Mouse (Mus musculus) ovary, postnatal 36 days (tissue): Measurements from ENCODE around the gene Cemip2.

Experiments used
- DNase-seq: peaks from one replicate; pipeline ENCODE4 v3.0.0; 2022; ENCODE audit warnings: low spot score, mixed read lengths

The Cemip2 gene

DNA sequence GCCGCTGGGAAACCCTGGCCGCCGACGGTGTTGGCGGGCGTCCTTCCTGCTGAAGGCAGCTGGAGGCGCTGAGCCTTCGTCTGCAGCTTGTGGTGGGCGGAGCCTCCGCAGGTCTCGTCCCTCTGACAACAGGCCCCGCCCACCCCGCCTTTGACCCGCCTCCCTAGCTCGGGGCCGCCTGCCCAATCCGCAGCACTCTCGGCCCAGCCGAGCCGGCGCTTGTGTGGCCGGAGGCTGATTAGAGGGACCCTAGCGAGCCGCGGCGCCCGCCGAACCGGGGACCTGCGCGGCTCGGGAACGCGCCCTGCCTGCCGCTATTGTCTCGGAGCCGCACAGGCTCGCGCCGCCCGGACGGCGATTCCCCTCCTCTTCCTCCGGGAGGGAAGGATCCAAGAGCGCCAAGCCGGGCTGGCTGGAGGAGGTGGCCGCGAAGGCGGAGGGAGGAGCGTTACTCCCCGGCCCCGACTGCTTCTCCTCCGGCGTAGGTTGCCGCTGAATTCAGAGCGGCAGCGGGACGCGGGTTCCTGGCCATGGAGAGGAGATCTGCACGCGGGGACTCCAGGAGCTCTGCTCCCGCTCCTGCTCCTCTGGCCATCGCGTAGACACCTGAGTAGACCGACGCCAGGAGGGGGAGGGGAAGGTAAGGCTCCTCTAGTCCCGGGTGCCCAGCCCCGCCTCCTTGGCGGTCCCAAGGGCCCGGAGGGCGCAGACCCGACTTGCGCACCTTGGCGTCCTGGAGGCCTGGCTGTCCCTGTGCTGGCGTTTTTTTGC is at the start of gene Cemip2:
TSS of gene Cemip2 (plus strand) at position 196 of the 771 bp plus-strand sequence.
- peak; percentile 97 for DNase-seq

DNA sequence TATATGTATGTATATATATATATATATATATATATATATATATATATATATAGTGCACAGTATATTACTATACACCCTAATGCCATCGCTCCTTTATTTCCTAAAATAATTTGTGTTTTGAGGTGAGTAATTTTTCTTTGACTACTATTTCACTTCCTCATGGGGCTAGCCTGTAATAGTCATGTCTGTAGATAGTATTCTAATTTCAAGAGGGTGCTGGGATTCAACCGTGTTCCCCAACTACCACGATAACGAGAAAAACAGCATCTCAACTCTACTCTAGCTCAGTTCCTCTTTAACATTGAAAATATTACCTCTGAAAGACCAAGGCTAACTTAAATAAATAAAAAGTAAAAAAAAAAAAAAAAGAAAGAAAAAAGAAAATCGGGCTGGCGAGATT is 49.8 kb upstream of the Cemip2 start:
- DNase-seq = no peak

DNA sequence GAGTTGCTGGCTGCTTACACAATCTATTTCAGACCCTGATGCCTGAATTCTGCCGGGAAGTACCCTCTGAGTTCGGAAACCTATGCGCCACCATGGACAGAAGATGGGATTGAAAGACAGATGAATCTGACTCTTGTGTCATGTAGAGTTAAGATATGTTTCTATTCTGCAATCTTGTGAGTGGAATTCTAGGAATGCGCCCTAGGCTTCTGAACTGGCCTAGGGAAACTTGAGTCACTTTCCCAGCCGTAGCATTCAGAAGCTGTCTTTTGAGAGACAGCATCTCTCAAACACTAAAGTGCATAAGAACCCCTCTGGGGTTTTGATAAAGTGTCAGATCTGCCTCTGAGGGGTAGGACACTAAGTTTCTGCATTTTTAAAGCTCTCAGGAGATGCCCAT is 46.3 kb upstream of the Cemip2 start:
- DNase-seq = no peak

GRCm38 (mm10) chr19:21733176-21733575 is 45.0 kb upstream of the Cemip2 start:
- no peak for DNase-seq

DNA sequence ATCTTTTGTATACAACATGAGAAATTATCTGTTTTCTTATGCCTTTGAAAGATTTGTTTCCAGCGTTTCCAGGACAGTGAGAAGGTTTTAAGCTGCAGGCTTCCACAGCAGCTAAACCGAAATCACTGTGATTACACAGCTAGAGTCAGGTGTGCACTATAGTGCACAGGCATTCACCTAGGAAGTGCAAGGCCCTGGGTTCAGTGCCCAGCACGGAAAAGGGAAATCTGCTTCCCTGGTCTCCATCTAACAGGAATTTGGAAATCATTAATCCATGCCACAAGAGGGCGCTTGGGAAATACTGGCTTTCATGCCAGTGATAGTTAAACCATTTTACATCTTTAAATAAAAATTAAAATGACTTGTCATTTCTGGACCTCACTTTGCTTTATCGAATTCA is 44.0 kb upstream of the Cemip2 start:
- no peak for DNase-seq

- DNase-seq = no peak
Measured at GRCm38 (mm10) chr19:21737446-21737845, 40.7 kb upstream of the Cemip2 start.

DNA sequence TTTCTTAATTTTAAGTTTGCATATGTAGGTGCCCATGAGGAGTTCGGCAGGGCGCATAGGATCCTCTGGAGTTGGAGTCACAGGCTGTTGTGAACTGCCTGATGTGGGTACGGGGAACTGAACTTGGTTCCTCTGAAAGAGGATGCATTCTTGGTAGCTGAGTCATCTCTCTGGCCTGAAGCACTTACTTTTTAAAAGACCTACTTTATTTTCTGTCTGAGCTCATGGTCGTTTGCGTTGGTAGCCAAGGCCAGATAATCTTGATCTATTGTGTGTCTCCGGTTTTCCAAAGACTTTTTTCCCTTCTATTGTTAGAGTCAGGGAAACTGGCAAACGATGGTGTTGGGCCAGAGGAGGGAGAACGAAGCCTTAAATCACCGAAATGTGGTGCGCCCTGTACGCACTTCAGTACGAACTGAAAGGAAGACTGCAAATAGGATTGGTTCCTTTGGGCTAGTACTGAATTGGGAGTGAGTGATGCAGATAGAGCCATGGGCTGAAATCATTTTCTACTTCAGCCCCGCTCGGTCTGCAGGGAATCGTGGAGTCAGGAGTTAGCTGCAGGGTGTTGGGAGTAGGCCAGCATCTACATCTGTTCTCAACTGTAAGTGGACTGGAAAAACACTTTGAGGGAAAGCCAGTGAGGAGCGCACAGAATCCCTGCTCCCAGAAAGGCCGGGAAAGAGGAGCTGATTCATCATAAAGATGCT is 40.1 kb upstream of the Cemip2 start:
- no peak for DNase-seq

DNA sequence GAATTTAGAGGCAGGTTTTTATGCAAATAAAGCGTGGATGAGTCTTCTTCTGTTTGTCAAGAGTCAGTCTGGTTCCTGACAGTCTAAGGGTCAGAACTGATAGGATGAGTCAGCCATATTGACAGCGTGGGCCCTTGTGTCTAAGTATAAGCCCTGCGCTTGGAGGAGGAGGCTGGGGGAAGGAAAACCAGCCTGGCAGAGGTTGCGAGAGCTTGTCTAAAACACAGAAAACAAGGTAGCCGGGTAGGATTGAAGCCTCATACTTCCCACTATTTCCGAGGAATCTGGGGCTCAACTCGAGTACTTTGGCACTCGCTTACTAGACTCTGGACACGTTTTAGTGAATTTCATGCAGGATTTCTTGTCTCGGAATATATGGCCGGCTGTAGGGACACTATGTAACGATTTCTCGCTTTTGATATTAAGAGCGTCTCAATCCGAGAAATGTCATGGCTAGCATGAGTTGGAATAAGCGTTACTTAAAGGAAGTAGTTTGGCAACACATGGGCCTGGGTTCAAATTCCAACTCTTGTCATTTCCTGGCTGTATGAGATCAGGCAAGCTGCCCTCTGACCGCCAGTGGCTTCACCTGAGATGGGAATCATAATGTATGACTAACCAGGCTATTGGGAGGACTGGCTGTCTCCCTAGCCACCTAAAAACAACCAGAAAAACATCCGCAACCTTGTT is 39.4 kb upstream of the Cemip2 start:
- DNase-seq = no peak

GRCm38 (mm10) chr19:21742138-21742537 is 36.0 kb upstream of the Cemip2 start:
- DNase-seq = no peak

- no peak for DNase-seq
Measured at GRCm38 (mm10) chr19:21745586-21745985, 32.6 kb upstream of the Cemip2 start.

DNA sequence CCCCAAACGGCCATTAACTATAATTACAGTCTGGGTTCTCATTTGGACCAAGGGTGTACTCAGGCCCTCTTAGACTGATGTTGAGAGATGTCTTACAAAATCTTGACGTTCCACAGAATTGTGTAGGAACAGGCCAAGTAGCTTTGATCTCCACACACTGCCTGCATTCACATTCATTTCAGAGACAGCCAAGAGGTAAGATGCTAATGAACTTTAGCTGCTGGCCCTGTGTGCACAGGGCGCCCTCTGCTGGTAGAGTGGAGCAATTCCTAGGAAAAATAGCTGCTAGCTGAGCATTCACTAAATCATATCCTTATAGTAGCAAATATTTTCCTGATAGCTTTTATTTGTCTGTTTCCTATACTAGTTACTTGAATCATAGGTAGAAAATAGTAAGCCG is 30.8 kb upstream of the Cemip2 start:
- DNase-seq = peak; percentile 49

DNA sequence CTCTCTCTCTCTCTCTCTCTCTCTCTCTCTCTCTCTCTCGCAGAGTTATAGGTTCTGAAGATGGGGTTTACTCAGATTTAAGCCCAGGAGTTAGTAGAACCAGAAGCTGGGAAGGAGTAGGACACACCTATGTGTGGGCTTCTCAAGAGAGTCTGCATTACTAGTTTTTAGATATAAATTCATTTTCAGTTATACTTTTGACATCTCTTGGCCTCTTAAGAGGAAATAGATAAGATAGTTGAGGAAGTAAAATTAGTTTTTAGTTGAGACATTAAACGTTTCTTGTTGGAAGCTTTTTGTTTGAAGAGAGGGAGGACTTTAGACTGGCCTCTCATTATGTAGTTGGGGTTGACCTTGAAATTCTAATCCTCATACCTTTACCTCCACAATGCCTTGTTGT is 28.0 kb upstream of the Cemip2 start:
- DNase-seq = no peak

GRCm38 (mm10) chr19:21761676-21762075 is 16.5 kb upstream of the Cemip2 start:
- no peak for DNase-seq

DNA sequence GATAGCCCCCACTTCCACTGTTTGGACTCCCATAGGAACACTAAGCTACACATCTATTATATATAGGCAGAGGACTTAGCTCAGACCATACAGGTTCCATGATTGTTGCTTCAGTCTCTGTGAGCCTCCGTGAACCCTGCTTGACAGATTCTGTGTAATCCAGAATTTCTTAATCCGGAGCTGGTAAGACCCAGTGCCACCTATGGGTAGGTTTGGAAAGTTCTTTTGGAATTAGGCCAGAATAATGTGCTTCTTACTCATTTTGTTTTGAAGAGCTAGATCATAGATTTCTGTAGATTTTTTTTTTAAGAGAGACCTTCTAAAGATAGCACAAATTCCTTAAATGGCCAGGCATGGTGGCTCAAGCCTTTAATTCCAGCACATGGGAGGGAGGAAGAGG is 14.1 kb upstream of the Cemip2 start:
- no peak for DNase-seq

GRCm38 (mm10) chr19:21764738-21765137 is 13.4 kb upstream of the Cemip2 start:
- no peak for DNase-seq

- no peak for DNase-seq
Measured at GRCm38 (mm10) chr19:21767500-21768045, 10.6 kb upstream of the Cemip2 start.

DNA sequence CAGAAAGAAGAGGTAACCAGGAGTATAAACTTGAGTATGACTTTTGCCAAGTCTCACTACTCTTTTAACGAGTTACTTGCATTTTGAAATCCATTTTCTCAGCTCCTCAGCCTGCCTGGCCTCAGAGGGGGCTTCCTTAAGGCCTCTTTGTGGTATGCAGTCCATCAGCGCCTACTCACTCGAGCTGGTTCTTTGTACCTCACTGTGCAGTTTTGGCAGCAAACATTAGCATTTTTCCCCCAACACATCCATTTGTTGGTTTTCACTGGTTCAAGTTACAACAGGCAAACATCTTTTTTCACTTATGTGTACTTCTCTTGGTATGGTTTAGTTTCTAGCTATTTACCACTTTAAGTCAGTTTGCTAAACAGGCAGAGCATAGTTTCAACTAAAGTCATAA is 8.3 kb upstream of the Cemip2 start:
- no peak for DNase-seq

GRCm38 (mm10) chr19:21771586-21771985 is 6.6 kb upstream of the Cemip2 start:
- DNase-seq = no peak

DNA sequence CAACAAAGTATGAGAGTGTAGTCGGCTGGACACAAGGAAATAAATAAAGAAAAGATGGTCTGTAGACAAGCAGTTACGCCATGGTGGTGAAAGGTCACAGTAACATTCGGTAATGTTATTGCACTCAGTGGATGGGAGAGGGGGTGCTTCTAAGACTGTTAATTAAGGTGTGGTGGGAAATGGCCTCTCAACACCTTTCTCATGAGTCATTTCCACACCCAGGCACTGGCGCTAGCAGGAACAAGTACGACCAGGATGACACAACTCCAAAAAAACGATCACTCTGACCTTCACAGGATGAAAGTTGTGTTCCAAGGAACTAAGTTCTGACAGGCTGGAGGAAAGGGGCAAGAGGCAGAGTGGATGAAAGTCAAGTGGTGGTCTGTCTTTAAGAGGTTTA is 4.5 kb upstream of the Cemip2 start:
- no peak for DNase-seq

GRCm38 (mm10) chr19:21775629-21776028 is 2.5 kb upstream of the Cemip2 start:
- no peak for DNase-seq

DNA sequence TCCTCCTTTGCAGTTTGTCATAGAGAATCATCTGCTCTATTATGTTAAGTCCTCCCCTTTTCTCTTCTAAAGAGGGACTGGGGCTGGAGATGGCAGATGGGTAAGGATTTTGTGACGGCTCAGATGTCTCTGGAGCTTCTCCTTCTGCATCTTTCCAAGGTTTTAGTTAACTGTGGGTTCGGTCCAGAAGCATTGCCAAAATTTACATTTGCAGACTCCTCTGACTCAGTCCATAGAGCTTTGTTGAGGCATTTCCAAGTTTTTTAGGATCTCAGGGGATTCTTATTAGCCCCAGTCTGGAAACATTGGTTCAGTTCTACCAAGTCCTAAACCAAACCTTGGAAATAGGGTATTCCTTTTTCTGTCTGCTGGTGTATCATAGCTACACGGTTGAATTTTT is 1.5 kb upstream of the Cemip2 start:
- DNase-seq = no peak

- peak; percentile 40 for DNase-seq
Measured at GRCm38 (mm10) chr19:21777171-21777731, 891 bp upstream of the Cemip2 start.
